Mouse (Mus musculus): Measurements from ENCODE around the gene Mthfd2. TPM values are rescaled to one million over a fixed set of nuclear protein-coding genes. Genes with fewer than 3 reads are reported as not detected.
A peak's percentile ranks its signal among the peaks of the same experiment; 100 is the strongest.

Gene Mthfd2
- polyA plus RNA-seq, 1 experiment = 30.5 TPM

DNA sequence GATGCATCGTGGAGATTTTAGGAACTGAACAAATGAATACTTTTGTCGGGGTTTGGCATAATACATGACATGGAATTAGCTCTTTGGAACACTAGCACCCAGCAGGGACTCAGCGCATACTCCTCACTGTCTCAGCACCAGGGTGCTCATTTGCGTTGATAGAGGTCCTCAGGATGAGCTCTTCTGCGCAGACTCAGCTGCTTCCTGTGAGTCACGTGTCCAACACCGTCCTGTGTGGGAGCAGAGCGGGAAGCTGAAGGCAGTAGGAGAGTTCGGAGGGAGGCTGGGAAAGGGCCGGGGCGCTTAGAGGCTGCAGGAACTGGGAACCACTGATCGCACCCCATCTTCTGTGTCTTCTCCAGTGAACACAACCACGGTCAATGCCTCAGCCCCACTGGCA is 48.6 kb downstream of the Mthfd2 start:
- Histone ChIP-seq H3K4me3 (replicated peaks) (no peak overlapping the region), H3K36me3 (replicated peaks; ENCODE audit: low read length) (no peaks in the 10 kb centered on the region), H3K4me1 (peaks cover 36% of the 10 kb centered on the region), H3K9me3 (peaks cover 26% of the 10 kb centered on the region), H3K27me3 (replicated peaks) (peaks cover 80% of the 10 kb centered on the region)
- TF ChIP-seq GATA1 (IDR thresholded peaks at IDR 0.05; ENCODE audit: borderline replicate concordance, low read length) (no peak), FLI1 (IDR thresholded peaks at IDR 0.05; ENCODE audit: low read length) (no peak)

DNA sequence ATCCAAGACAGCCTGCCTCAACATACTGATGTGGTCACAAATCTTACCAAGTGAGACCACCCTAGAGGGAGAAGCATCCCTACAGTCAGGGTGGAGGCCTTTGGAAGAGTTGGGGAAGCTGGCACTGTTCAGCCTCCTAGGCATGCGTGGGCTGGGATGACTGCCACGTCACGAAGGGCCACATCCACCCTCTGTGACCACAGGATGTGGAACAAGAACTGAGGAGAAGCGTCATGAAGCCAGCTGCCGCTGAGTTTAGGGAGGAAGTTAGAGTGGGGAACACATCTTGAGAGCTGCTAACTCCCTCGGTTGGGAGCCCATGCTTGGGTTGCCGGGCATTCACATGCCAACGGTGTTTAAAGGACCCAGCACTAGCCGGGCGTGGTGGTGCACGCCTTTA is 52.0 kb downstream of the Mthfd2 start:
- H3K9me3 ChIP-seq = peaks cover 31% of the 10 kb centered on the region
- H3K27me3 ChIP-seq (replicated peaks) = peaks cover 85% of the 10 kb centered on the region
- TF ChIP-seq GATA1 (IDR thresholded peaks at IDR 0.05; ENCODE audit: borderline replicate concordance, low read length) = no peak
- TF ChIP-seq FLI1 (IDR thresholded peaks at IDR 0.05; ENCODE audit: low read length) = no peak
- peaks cover 43% of the 10 kb centered on the region for H3K4me1 ChIP-seq
- no peaks in the 10 kb centered on the region for H3K36me3 ChIP-seq (replicated peaks; ENCODE audit: low read length)
- peak overlapping the region; percentile 64 for H3K4me3 ChIP-seq (replicated peaks)

DNA sequence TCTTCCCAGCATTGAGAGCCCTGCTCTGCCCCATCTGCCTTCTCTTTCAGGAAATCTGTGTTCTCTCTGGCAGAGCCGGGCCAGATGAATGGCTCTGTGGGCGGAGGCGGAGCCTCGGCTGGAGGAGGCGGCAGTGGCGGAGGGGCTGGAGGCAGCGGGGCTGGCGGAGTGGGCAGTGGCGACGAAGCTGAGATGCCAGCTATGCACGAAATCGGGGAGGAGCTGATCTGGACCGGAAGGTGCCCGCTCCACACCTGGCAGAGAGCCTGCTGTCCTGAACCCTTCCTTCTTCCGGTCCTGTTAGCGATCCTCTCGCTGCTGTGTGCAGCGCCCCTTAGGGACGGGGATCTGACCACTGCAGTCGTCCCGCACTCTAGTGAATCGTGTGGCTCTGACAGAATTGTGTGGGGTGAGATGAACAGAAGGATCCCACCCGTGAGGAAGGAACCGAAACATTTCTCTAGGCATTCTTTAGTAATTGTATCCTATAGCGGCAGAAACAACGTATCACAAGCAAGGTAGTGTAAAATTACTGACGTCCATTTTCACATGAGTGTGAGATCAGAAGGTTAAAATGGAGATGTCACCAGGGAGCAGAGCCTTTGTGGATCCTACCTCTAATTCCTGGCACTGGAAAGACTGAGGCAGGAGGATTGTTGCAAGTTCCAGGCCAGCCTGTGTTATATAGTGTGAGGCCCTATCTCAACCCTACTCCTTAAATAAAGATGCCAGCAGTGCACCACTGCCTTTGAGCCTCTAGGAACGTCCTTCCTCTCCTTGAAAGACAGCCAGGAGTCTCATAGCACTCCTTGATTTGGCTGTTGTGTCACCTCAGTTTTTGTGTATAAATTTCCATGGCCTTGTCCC is 57.3 kb downstream of the Mthfd2 start:
- H3K4me3 ChIP-seq (replicated peaks) = peak overlapping the region; percentile 92
- peaks cover 28% of the 10 kb centered on the region for H3K9me3 ChIP-seq
- peaks cover 80% of the 10 kb centered on the region for H3K27me3 ChIP-seq (replicated peaks)
- H3K4me1 ChIP-seq = peaks cover 31% of the 10 kb centered on the region
- H3K36me3 ChIP-seq (replicated peaks; ENCODE audit: low read length) = no peaks in the 10 kb centered on the region
- TF ChIP-seq FLI1 (IDR thresholded peaks at IDR 0.05; ENCODE audit: low read length) = no peak
- no peak for TF ChIP-seq GATA1 (IDR thresholded peaks at IDR 0.05; ENCODE audit: borderline replicate concordance, low read length)

GRCm38 (mm10) chr6:83267616-83268015 is 58.1 kb downstream of the Mthfd2 start:
- H3K9me3 ChIP-seq = peaks cover 28% of the 10 kb centered on the region

DNA sequence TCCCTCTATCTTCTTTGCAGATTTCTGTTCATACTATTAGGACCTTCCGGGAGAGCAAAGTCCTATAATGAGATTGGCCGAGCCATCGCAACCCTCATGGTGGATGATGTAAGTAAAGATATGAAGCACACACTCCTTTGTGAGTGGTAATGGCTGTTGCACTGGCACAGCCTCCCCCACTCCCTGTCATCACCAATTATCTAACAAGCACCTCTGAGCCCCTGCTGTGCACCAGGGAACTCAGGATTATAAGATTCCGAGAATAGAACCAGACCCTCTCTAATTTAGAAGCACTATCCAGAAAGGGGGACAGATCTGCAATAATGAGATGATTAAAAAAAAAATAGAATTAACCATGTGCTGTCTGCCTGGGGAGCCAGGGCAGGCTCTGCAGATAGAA is 60.1 kb downstream of the Mthfd2 start:
- peaks cover 12% of the 10 kb centered on the region for H3K4me1 ChIP-seq
- peaks cover 13% of the 10 kb centered on the region for H3K9me3 ChIP-seq
- H3K36me3 ChIP-seq (replicated peaks; ENCODE audit: low read length) = no peaks in the 10 kb centered on the region
- H3K4me3 ChIP-seq (replicated peaks) = no peak overlapping the region
- H3K27me3 ChIP-seq (replicated peaks) = peaks cover 81% of the 10 kb centered on the region
- TF ChIP-seq GATA1 (IDR thresholded peaks at IDR 0.05; ENCODE audit: borderline replicate concordance, low read length) = no peak
- TF ChIP-seq FLI1 (IDR thresholded peaks at IDR 0.05; ENCODE audit: low read length) = no peak

More at GRCm38 (mm10) chr6:83267616-83268015, 58.1 kb downstream of the Mthfd2 start:
- TF ChIP-seq GATA1 (IDR thresholded peaks at IDR 0.05; ENCODE audit: borderline replicate concordance, low read length) (no peak), FLI1 (IDR thresholded peaks at IDR 0.05; ENCODE audit: low read length) (no peak)
- Histone ChIP-seq H3K36me3 (replicated peaks; ENCODE audit: low read length) (no peaks in the 10 kb centered on the region), H3K4me1 (peaks cover 24% of the 10 kb centered on the region), H3K4me3 (replicated peaks) (no peak overlapping the region), H3K27me3 (replicated peaks) (peaks cover 81% of the 10 kb centered on the region)

DNA sequence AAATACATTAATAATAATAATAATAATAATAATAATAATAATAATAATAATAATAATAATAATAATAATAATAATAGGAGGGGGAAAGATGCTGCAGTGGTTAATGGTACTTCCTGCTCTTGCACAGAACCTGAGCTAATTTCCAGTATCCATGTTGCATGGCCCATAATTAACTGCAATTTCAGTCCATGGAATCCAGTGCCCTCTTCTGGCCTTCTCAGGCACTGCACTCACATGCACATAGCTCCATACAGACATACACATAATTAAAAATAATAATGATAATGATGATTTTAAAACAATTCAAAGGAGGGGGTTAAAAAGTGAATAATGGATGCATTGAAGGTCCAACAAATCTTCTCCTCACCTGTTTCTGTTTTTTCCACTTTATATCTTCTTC is 60.5 kb downstream of the Mthfd2 start:
- Histone ChIP-seq H3K9me3 (peaks cover 13% of the 10 kb centered on the region), H3K36me3 (replicated peaks; ENCODE audit: low read length) (no peaks in the 10 kb centered on the region), H3K4me1 (peaks cover 12% of the 10 kb centered on the region), H3K4me3 (replicated peaks) (no peak overlapping the region), H3K27me3 (replicated peaks) (peaks cover 81% of the 10 kb centered on the region)
- TF ChIP-seq GATA1 (IDR thresholded peaks at IDR 0.05; ENCODE audit: borderline replicate concordance, low read length) (no peak), FLI1 (IDR thresholded peaks at IDR 0.05; ENCODE audit: low read length) (no peak)

DNA sequence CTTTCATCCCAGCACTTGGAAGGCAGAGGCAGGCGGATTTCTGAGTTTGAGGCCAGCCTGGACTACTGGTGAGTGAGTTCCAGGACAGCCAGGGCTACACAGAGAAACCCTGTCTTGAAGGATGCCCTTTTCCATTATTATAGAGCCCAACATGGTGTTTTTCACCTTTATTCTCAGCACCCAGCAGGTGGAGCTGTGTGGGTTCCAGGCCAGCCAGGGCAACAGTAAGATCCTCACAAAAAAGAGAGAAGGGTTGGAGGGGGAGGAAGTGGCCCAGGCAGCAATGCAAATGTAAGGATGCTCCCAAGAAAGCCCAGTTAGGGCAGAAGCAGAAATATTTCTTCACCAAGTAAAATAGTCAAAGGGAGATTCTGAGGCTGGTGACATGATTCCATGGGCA is 61.2 kb downstream of the Mthfd2 start:
- Histone ChIP-seq H3K36me3 (replicated peaks; ENCODE audit: low read length) (no peaks in the 10 kb centered on the region), H3K4me1 (peaks cover 12% of the 10 kb centered on the region), H3K9me3 (peaks cover 14% of the 10 kb centered on the region), H3K4me3 (replicated peaks) (no peak overlapping the region), H3K27me3 (replicated peaks) (peaks cover 82% of the 10 kb centered on the region)
- no peak for TF ChIP-seq FLI1 (IDR thresholded peaks at IDR 0.05; ENCODE audit: low read length)
- no peak for TF ChIP-seq GATA1 (IDR thresholded peaks at IDR 0.05; ENCODE audit: borderline replicate concordance, low read length)

Other genes starting within 250 kb of the Mthfd2 start
- 6.8 and 7.3 TPM in 2 replicates for gene Pcgf1, start 248.0 kb downstream of the Mthfd2 start, polyA plus RNA-seq (2012; ENCODE audit: insufficient read depth, low replicate concordance)
- 3.3 TPM in 1 of 2 replicates, not detected in the other for gene Lbx2, start 239.5 kb downstream of the Mthfd2 start, polyA plus RNA-seq (2012; ENCODE audit: insufficient read depth, low replicate concordance)
- gene Ccdc142, start 224.3 kb downstream of the Mthfd2 start, polyA plus RNA-seq (2012; ENCODE audit: insufficient read depth, low replicate concordance) = 1.8 and 2.0 TPM in 2 replicates
- 0.99 and 2.7 TPM in 2 replicates for gene Gm42688, start 224.3 kb downstream of the Mthfd2 start, polyA plus RNA-seq (2012; ENCODE audit: insufficient read depth, low replicate concordance)
- 9.6 and 78.7 TPM in 2 replicates for gene Mrpl53, start 216.9 kb downstream of the Mthfd2 start, polyA plus RNA-seq (2012; ENCODE audit: insufficient read depth, low replicate concordance)
- 76.1 and 165 TPM in 2 replicates for gene Mogs, start 210.4 kb downstream of the Mthfd2 start, polyA plus RNA-seq (2012; ENCODE audit: insufficient read depth, low replicate concordance)
- 86.6 and 121 TPM in 2 replicates for gene Wbp1, start 204.3 kb downstream of the Mthfd2 start, polyA plus RNA-seq (2012; ENCODE audit: insufficient read depth, low replicate concordance)
- gene Ino80b, start 200.5 kb downstream of the Mthfd2 start, polyA plus RNA-seq (2012; ENCODE audit: insufficient read depth, low replicate concordance) = 201 and 370 TPM in 2 replicates
- 15.8 and 48.5 TPM in 2 replicates for gene Rtkn, start 190.4 kb downstream of the Mthfd2 start, polyA plus RNA-seq (2012; ENCODE audit: insufficient read depth, low replicate concordance)
- 2.0 and 13.3 TPM in 2 replicates for gene Wdr54, start 169.5 kb downstream of the Mthfd2 start, polyA plus RNA-seq (2012; ENCODE audit: insufficient read depth, low replicate concordance)
- gene 1700003E16Rik, start 169.5 kb downstream of the Mthfd2 start, polyA plus RNA-seq (2012; ENCODE audit: insufficient read depth, low replicate concordance) = 0.36 TPM in 1 of 2 replicates, not detected in the other
- gene Dctn1, start 160.0 kb downstream of the Mthfd2 start, polyA plus RNA-seq (2012; ENCODE audit: insufficient read depth, low replicate concordance) = 113 and 905 TPM in 2 replicates
- 0.32 TPM in 1 of 2 replicates, not detected in the other for gene Slc4a5, start 106.1 kb downstream of the Mthfd2 start, polyA plus RNA-seq (2012; ENCODE audit: insufficient read depth, low replicate concordance)
- 20.8 and 26.9 TPM in 2 replicates for gene Mob1a, start 108 bp upstream of the Mthfd2 start, polyA plus RNA-seq (2012; ENCODE audit: insufficient read depth, low replicate concordance)
- 46.0 and 113 TPM in 2 replicates for gene Bola3, start 23.2 kb upstream of the Mthfd2 start, polyA plus RNA-seq (2012; ENCODE audit: insufficient read depth, low replicate concordance)
- 10.6 and 12.2 TPM in 2 replicates for gene Tet3, start 133.2 kb upstream of the Mthfd2 start, polyA plus RNA-seq (2012; ENCODE audit: insufficient read depth, low replicate concordance)
- gene Dguok, start 181.1 kb upstream of the Mthfd2 start, polyA plus RNA-seq (2012; ENCODE audit: insufficient read depth, low replicate concordance) = 8.7 and 10.8 TPM in 2 replicates
- not detected in 2 replicates for gene Actg2, start 210.4 kb upstream of the Mthfd2 start, polyA plus RNA-seq (2012; ENCODE audit: insufficient read depth, low replicate concordance)
- gene Stambp, start 246.8 kb upstream of the Mthfd2 start, polyA plus RNA-seq (2012; ENCODE audit: insufficient read depth, low replicate concordance) = 3.3 and 3.7 TPM in 2 replicates

Measured in megakaryocyte, embryonic 14.5 days (primary cell).